Mouse (Mus musculus) pancreas, adult 10 weeks (tissue): ENCODE measurements around the gene Phf3. TPM values are rescaled to one million over a fixed set of nuclear protein-coding genes. Genes with fewer than 3 reads are reported as not detected.

Source experiments
- polyA plus RNA-seq: library from polyadenylated mRNA; stranded (reverse); fragments of 350-450 nt; fragmentation: Illumina TruSeq; extraction: RNeasy Lipid Tissue Mini Kit (QIAGEN cat#74804); gene quantifications from one replicate; pipeline ENCODE4 v1.2.3, GENCODE M21; 2015; ENCODE audit warnings: low read depth, low replicate concordance; ENCODE audit not compliant: insufficient read depth

Phf3 gene
- 12.7 TPM for polyA plus RNA-seq

GRCm38 (mm10) chr1:30873541-30874260 is at the start of gene Phf3:
Phf3 (minus strand) TSS chr1:30873921.

Other genes starting within 250 kb of the Phf3 start
- not detected for gene AC153137.1, start 104.0 kb upstream of the Phf3 start, polyA plus RNA-seq